Mouse (Mus musculus) neural tube, embryonic 11.5 days (tissue): ENCODE data around the gene Thada. TPM values are rescaled to one million over a fixed set of nuclear protein-coding genes. Genes with fewer than 3 reads are reported as not detected.

Experiments
- ATAC-seq: fragments of 200-750 bp; cut with Nextera tagmentation; 2 replicates; pipeline ENCODE4 v1.8.0; 2017; ENCODE audit warnings: moderate number of reproducible peaks, mild to moderate bottlenecking, moderate TSS enrichment, moderate library complexity; ENCODE audit not compliant: insufficient read depth, low FRiP score, low TSS enrichment
- DNase-seq: peaks from one replicate; pipeline ENCODE4 v3.0.0-alpha.2; 2015; ENCODE audit warnings: low spot score
- H3K27ac ChIP-seq: fragments of 300-500 bp; sonication (generic); 2 replicates; pipeline ENCODE4 v1.5.1; 2014; ENCODE audit warnings: low read depth, mild to moderate bottlenecking, low read length
- H3K27me3 ChIP-seq: fragments of 300-500 bp; sonication (generic); 2 replicates; pipeline ENCODE4 v1.6.1; 2014; ENCODE audit warnings: mild to moderate bottlenecking, low read length, mixed read lengths; ENCODE audit not compliant: control insufficient read depth, insufficient read depth
- H3K36me3 ChIP-seq: fragments of 300-500 bp; sonication (generic); 2 replicates; pipeline ENCODE4 v1.6.1; 2014; ENCODE audit warnings: mild to moderate bottlenecking, low read length, moderate library complexity, mixed read lengths; ENCODE audit not compliant: control insufficient read depth, insufficient read depth
- H3K4me1 ChIP-seq: fragments of 300-500 bp; sonication (generic); 2 replicates; pipeline ENCODE4 v1.6.1; 2014; ENCODE audit warnings: low read length, mixed read lengths; ENCODE audit not compliant: control insufficient read depth, insufficient read depth
- H3K4me2 ChIP-seq: fragments of 300-500 bp; sonication (generic); 2 replicates; pipeline ENCODE4 v1.6.1; 2014; ENCODE audit warnings: low read depth, mild to moderate bottlenecking, moderate library complexity
- H3K4me3 ChIP-seq: fragments of 300-500 bp; sonication (generic); 2 replicates; pipeline ENCODE4 v1.5.1; 2014; ENCODE audit warnings: low read depth, low read length
- H3K9ac ChIP-seq: fragments of 300-500 bp; sonication (generic); 2 replicates; pipeline ENCODE4 v1.6.1; 2014; ENCODE audit warnings: mild to moderate bottlenecking, low read length
- H3K9me3 ChIP-seq: fragments of 300-500 bp; sonication (generic); 2 replicates; pipeline ENCODE4 v1.6.1; 2016; ENCODE audit warnings: low read length; ENCODE audit not compliant: control insufficient read depth
- WGBS: fragments of 180-500 bp; shearing (Covaris S2); extraction: QIAGEN DNeasy Blood & Tissue Kit; methylation state at CpG from one replicate; pipeline ENCODE4 v1.1.7; 2014; 5-methylcytosine and 5-hydroxymethylcytosine counted together
- polyA plus RNA-seq: library from polyadenylated mRNA; unstranded; fragments of >200 nt; fragmentation: Nextera tagmentation; extraction: Ambion mirVana; gene quantifications from 2 replicates; pipeline ENCODE4 v1.2.1, GENCODE M21; 2014

Gene Thada
- polyA plus RNA-seq, 1 experiment from 2014 or later, result 10.0 TPM

DNA sequence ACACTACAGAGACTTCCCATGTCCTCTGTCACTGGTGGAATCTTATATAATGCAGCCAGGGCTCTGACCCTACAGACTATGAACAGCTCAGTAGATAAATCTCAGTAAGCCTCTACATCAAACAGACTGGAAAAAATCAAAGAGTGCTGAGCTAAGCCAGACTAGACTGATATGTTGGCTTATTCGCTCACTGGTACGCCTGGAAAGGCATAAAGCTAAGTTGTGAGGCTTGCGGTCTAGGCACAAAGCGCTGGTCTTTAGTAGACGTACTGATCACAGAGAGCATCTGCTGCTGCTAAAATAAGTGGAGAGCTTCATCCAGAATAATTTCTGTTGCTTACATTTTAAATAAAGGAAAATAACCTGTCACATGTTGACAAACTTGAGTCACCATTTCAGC, 95.6 kb downstream of the Thada start:
- H3K4me1 ChIP-seq, result peaks cover 5% of the 10 kb centered on the region; the same call in 1 of the 2 replicates
- H3K9ac ChIP-seq, result no peak overlapping the region
- no peak overlapping the region for H3K4me3 ChIP-seq
- DNase-seq (no peak), ATAC-seq (no peak)
- no peak overlapping the region for H3K27ac ChIP-seq
- H3K9me3 ChIP-seq, result no peaks in the 10 kb centered on the region
- no peaks in the 10 kb centered on the region for H3K27me3 ChIP-seq
- 0 out of 2 replicates have a peak, but pooled peaks cover 2% of the 10 kb centered on the region for H3K36me3 ChIP-seq
- H3K4me2 ChIP-seq, result no peak overlapping the region
- 86% methylated on average over 5 of the region's 5 CpGs for WGBS

DNA sequence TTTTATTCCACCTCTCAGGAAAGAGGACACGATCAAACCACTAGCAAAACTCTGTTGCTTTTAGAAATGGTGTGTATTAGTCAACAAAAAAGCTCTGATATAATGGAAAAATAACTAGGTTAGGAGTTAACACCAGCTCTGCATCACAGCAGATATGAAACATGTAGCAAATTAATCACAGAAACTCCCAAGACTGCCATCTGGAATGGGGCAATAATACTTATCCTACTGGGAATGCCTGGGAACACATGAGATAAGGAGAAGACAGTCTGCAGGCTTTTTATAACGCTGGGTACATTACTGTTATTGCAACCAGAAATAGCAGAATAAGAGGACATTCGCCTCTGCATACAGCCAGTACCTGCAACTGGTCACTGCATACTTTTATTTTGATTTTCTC, 96.2 kb downstream of the Thada start:
- no peak overlapping the region for H3K27ac ChIP-seq
- DNase-seq (no peak), ATAC-seq (no peak)
- 83% methylated on average over 3 of the region's 3 CpGs for WGBS
- H3K36me3 ChIP-seq, result no peaks in the 10 kb centered on the region
- no peak overlapping the region for H3K4me2 ChIP-seq
- H3K4me1 ChIP-seq, result peaks cover 6% of the 10 kb centered on the region; the same call in 1 of the 2 replicates
- H3K4me3 ChIP-seq, result no peak overlapping the region
- no peaks in the 10 kb centered on the region for H3K9me3 ChIP-seq
- no peaks in the 10 kb centered on the region for H3K27me3 ChIP-seq
- no peak overlapping the region for H3K9ac ChIP-seq

DNA sequence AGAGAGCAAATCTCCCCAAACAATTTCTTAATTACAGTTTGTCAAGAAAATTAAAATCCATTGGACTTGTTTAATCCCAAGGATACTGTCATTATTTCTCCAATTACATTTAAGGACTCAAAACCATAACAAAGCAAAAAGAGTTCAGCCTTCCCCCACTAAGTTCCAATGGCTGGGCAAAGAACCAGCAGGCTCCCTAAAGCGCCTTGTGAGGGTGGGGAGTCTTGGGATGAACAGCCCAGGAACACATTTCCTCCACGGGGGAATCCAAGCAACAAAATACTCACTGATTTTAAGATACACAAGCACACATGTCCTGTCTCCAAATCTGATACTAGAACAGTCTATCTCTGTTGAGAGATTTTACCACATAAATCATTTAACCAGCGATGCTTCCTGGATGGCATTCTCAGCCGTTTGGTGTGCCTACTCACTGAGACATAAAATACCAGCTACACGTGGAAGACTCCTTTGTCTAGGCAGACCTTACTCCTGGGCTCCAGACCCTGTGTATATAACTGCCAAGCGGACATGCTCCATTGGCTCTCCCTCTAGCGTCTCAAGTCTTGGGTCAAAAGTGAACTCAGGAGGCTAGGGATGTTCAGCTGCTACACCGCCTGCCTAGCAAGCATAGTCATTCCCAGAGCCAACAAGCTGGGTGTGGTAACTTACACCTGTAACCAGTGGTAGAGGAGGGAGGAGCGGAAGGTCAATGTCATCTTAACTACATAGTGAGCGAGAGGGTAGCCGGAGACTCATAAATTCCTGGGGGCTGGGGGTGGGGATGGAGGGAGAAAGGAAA, 97.6 kb downstream of the Thada start:
- H3K27me3 ChIP-seq, result no peaks in the 10 kb centered on the region
- H3K9me3 ChIP-seq, result no peaks in the 10 kb centered on the region
- no peak overlapping the region for H3K4me2 ChIP-seq
- no peak overlapping the region for H3K9ac ChIP-seq
- DNase-seq (no peak), ATAC-seq (no peak)
- peaks cover 15% of the 10 kb centered on the region for H3K4me1 ChIP-seq
- H3K36me3 ChIP-seq, result no peaks in the 10 kb centered on the region
- H3K27ac ChIP-seq, result no peak overlapping the region
- 69% methylated on average over 11 of the region's 11 CpGs for WGBS
- H3K4me3 ChIP-seq, result no peak overlapping the region

DNA sequence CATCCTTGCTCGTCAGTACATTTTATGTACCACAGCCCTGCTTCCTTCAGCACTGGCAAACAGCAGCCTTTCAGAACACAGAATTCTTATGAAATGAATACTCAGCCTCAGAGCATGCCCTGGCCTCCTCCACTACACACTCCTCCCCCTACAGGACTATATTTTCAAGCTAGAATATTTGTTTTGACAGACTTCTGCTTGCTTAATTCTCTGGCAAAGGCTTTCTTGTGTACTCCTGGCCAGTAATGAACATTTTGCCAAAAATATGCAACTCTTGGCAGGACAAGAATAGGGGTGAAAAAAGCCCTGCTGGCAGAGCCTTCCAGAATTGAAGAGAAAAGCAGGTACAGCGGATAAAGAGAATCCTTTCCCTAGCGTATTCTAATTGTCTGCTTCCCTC, 98.3 kb downstream of the Thada start:
- DNase-seq (no peak), ATAC-seq (no peak)
- no peak overlapping the region for H3K27ac ChIP-seq
- no peaks in the 10 kb centered on the region for H3K36me3 ChIP-seq
- peaks cover 17% of the 10 kb centered on the region for H3K4me1 ChIP-seq
- H3K27me3 ChIP-seq, result no peaks in the 10 kb centered on the region
- 75% methylated on average over 3 of the region's 3 CpGs for WGBS
- no peak overlapping the region for H3K9ac ChIP-seq
- no peak overlapping the region for H3K4me2 ChIP-seq
- no peaks in the 10 kb centered on the region for H3K9me3 ChIP-seq
- H3K4me3 ChIP-seq, result no peak overlapping the region

DNA sequence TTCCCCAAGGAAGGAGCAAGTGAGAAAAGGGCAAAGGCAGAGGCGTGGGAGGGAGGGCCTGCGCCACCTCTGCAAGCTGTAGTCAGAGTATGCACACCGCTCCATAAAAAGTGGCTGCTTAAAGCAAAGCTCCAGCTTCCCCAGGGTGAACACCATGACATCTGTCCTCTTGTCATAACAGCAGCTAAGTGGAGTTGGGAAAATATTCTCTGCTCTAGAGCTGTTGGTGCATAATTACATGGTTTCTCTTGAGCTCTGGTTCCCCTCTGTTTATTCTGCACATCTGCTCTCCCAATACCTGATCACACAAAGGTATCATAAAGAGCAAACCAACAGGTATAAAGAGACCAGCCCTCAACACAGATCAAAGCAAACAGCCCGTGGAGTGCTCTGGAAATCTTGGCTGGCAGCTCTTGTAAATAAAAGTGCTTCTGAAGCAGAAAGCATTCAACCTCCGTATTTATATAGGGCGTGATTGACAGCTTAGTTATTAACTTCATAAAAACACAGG, 100.2 kb downstream of the Thada start:
- H3K36me3 ChIP-seq, result 0 out of 2 replicates have a peak, but pooled peaks cover 2% of the 10 kb centered on the region
- no peak overlapping the region for H3K9ac ChIP-seq
- no peak overlapping the region for H3K4me2 ChIP-seq
- no peak for ATAC-seq
- DNase-seq, result peak; percentile 23
- H3K4me1 ChIP-seq, result peaks cover 17% of the 10 kb centered on the region
- no peak overlapping the region for H3K4me3 ChIP-seq
- H3K27me3 ChIP-seq, result no peaks in the 10 kb centered on the region
- H3K9me3 ChIP-seq, result no peaks in the 10 kb centered on the region
- WGBS, result 40% methylated on average over 6 of the region's 6 CpGs
- no peak overlapping the region for H3K27ac ChIP-seq

DNA sequence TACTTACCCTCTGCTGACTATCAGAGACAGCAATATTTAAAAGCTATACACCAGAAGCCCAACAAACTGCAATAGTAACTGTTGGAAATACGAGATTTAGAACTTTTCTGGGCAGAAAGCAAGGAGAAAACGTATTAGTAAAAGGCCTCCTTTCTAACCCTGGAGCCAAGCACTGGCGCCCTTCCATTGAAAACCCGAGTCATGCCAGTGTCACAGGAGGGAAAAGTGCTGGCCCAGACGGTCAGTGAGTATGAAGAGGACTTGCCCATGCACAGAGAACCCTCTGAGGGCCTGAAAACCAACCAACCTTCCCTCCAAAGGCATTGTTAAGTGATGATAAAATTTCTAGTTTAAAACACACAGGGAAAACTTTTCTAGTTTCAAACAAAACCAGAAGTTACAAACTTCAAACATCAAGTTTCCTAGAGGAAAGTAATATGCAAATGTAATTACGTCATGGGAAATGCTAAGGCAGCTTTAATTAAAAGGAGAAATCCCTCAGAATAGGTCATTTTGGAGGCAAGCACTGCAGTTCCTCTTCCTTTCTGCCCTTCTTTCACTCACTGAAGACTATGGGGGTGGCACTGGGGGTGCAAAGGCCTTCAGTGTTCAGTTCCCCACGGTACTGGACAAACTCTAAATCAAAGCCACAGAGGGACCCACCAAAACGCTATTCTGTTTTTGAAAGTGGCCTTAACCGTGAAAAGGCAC, 100.8 kb downstream of the Thada start:
- 0 out of 2 replicates have a peak, but pooled peaks cover 2% of the 10 kb centered on the region for H3K36me3 ChIP-seq
- no peaks in the 10 kb centered on the region for H3K27me3 ChIP-seq
- no peak overlapping the region for H3K4me2 ChIP-seq
- ATAC-seq (no peak), DNase-seq (no peak)
- peaks cover 17% of the 10 kb centered on the region for H3K4me1 ChIP-seq
- no peak overlapping the region for H3K9ac ChIP-seq
- no peak overlapping the region for H3K4me3 ChIP-seq
- no peaks in the 10 kb centered on the region for H3K9me3 ChIP-seq
- no peak overlapping the region for H3K27ac ChIP-seq
- 69% methylated on average over 9 of the region's 9 CpGs for WGBS

DNA sequence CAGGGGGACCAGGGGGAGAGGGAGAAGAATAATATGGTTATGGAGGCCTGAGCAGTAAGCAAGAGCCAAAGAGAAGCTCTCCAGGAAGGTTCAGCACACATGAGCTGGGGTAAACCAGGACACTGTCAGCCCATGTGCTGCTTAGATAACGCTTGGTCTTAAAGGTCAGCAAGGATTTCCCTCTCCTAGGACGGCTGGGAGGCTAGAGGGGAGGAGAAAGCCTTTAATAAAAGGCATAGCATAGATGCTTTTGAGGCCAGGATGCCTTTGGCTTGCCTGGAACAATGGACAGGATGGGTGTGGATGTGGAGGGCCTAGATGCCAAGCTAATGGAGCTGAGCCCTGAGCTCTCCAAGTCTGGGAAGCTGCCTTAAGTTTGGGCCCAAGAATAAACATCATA, 102.6 kb downstream of the Thada start:
- DNase-seq (no peak), ATAC-seq (no peak)
- H3K27ac ChIP-seq, result no peak overlapping the region
- H3K27me3 ChIP-seq, result no peaks in the 10 kb centered on the region
- 36% methylated on average over 2 of the region's 2 CpGs for WGBS
- H3K4me1 ChIP-seq, result peaks cover 17% of the 10 kb centered on the region
- 0 out of 2 replicates have a peak, but pooled peaks cover 2% of the 10 kb centered on the region for H3K36me3 ChIP-seq
- no peak overlapping the region for H3K4me3 ChIP-seq
- no peaks in the 10 kb centered on the region for H3K9me3 ChIP-seq
- no peak overlapping the region for H3K4me2 ChIP-seq
- H3K9ac ChIP-seq, result no peak overlapping the region

DNA sequence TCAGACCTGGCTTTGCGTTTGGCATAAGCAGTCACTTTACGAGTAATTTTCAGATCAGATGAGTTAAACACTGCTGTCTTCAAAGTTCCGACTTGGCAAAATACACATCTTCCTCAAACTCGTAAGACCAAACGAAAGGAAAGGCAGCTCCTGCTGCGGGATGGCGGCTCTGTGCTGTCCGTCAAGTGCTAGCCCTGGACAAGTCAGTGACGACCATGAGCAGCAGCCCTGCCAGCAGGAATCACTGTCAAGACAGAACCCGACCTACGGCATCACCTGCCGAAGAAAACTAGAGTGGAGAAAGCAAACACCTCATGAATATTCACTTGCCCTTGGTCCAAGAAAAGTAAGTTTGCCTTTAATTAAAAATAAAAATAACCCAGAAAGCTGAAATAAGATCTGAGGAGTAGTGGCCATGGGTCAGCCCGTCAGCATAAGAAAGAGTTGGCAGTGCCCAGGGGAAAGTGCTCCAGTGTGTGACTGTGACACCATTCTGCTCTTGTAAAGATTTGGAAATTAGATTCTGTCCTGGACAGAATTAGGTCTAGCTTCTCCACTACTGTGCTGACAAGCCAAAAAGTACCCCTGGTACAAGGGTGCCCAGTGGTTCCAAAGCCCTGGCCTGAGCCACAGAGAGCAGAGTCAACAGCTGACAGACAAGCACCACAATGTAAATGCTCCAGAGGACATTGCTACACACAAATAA, 103.3 kb downstream of the Thada start:
- Histone ChIP-seq H3K9me3 (no peaks in the 10 kb centered on the region), H3K27ac (no peak overlapping the region), H3K4me2 (no peak overlapping the region), H3K36me3 (0 out of 2 replicates have a peak, but pooled peaks cover 2% of the 10 kb centered on the region), H3K4me1 (peaks cover 15% of the 10 kb centered on the region), H3K4me3 (no peak overlapping the region), H3K27me3 (no peaks in the 10 kb centered on the region), H3K9ac (no peak overlapping the region)
- WGBS, result 84% methylated on average over 13 of the region's 13 CpGs
- DNase-seq (no peak), ATAC-seq (no peak)
